Mouse (Mus musculus) bone marrow, adult 2 months (tissue): ENCODE results near the gene Gabbr2.

Experiments used
- CTCF ChIP-seq: fragments of 200-500 bp; IDR thresholded peaks from 2 replicates; pipeline ENCODE4 v1.5.1; 2011; ENCODE audit warnings: low read length, control low read depth; ENCODE audit not compliant: control insufficient read depth, insufficient read depth
- POLR2A ChIP-seq: fragments of 200-500 bp; IDR thresholded peaks from 2 replicates; pipeline ENCODE4 v1.6.1; 2011; ENCODE audit warnings: low read depth, mild to moderate bottlenecking, control low read depth, low read length, borderline replicate concordance; ENCODE audit not compliant: control insufficient read depth

DNA sequence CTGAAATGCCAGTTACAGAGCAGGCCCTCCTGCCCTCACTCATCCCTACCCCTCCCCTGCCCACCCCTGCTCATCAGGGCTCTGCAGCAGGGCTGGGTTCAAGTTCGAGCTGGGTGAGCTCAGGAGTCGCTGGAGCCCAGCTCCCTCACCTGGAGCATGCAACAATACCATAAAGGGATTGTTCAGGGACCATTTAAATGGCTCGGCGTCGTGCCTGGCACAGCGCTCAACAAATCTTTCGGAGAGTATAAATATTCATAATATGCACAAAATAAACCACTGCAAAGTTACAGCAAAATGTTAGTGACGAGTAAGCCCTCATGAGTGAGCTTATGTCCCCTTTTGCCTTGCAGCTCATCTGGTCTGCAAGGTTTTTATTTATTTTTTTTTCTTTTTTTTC, 40.5 kb upstream of the Gabbr2 start:
- TF ChIP-seq CTCF (no peak), POLR2A (no peak)
